Mouse (Mus musculus) MEL (cell line): ENCODE data around the gene Reep1. TPM values are rescaled to one million over a fixed set of nuclear protein-coding genes. Genes with fewer than 3 reads are reported as not detected.

Source experiments
- DNase-seq: peaks from one replicate; pipeline ENCODE4 v3.0.0; 2011; ENCODE audit warnings: low read depth, low spot score
- H3K27ac ChIP-seq: 2 replicates; pipeline ENCODE4 v1.5.1; 2012; ENCODE audit warnings: low read depth, mild to moderate bottlenecking, control low read depth, low read length, moderate library complexity; ENCODE audit not compliant: control insufficient read depth
- H3K27me3 ChIP-seq, 2 experiments: fragments of 150-350 bp in 1 of 2; sonication (generic) in 1 of 2; 2 replicates each; pipeline ENCODE4 v1.6.1; 2012; ENCODE audit warnings: low read length in 2 of 2, mild to moderate bottlenecking in 2 of 2, improper control_type of control experiment in 1 of 2, moderate library complexity in 1 of 2; ENCODE audit not compliant: insufficient read depth in 2 of 2, control insufficient read depth in 1 of 2
- H3K36me3 ChIP-seq, 2 experiments: 2 replicates each; pipeline ENCODE4 v1.6.1; 2012 to 2014; ENCODE audit warnings: low read length in 2 of 2, improper control_type of control experiment in 1 of 2, inconsistent platforms in 1 of 2, mild to moderate bottlenecking in 1 of 2; ENCODE audit not compliant: insufficient read depth in 2 of 2, control insufficient read depth in 1 of 2
- H3K4me1 ChIP-seq, 2 experiments: fragments of 150-350 bp in 1 of 2; sonication (generic) in 1 of 2; 2 replicates each; pipeline ENCODE4 v1.6.1; 2012; ENCODE audit warnings: low read length in 2 of 2, improper control_type of control experiment in 1 of 2, mild to moderate bottlenecking in 1 of 2; ENCODE audit not compliant: insufficient read depth in 2 of 2, control insufficient read depth in 1 of 2
- H3K4me3 ChIP-seq, 2 experiments: fragments of 150-350 bp in 1 of 2; sonication (generic) in 1 of 2; 2 replicates each; pipeline ENCODE4 v1.5.1; 2012; ENCODE audit warnings: low read depth in 2 of 2, low read length in 2 of 2, mild to moderate bottlenecking in 2 of 2, moderate library complexity in 2 of 2, control low read depth in 1 of 2, improper control_type of control experiment in 1 of 2; ENCODE audit not compliant: control insufficient read depth in 1 of 2, insufficient read depth in 1 of 2
- H3K79me2 ChIP-seq: 2 replicates; pipeline ENCODE4 v1.6.1; 2012; ENCODE audit warnings: mild to moderate bottlenecking, low read length, moderate library complexity; ENCODE audit not compliant: control insufficient read depth, poor library complexity, insufficient read depth
- H3K9ac ChIP-seq: 2 replicates; pipeline ENCODE4 v1.6.1; 2012; ENCODE audit warnings: low read depth, mild to moderate bottlenecking, control low read depth, low read length, moderate library complexity; ENCODE audit not compliant: control insufficient read depth, poor library complexity, severe bottlenecking
- H3K9me3 ChIP-seq: fragments of 150-350 bp; sonication (generic); replicated peaks from 2 replicates; pipeline ENCODE4 v1.6.1; 2012; ENCODE audit warnings: mild to moderate bottlenecking, low read length, improper control_type of control experiment, moderate library complexity; ENCODE audit not compliant: insufficient read depth
- BHLHE40 ChIP-seq: IDR thresholded peaks from 2 replicates; pipeline ENCODE4 v1.6.1; 2012; ENCODE audit warnings: low read depth, mild to moderate bottlenecking, inconsistent platforms, low read length, improper control_type of control experiment, borderline replicate concordance
- CTCF ChIP-seq, 3 experiments: IDR thresholded peaks in 2 of 3; conservative IDR thresholded peaks in 1 of 3; 2 replicates each; pipeline ENCODE4 v1.5.1; 2011 to 2012; ENCODE audit warnings: low read length in 3 of 3, low read depth in 2 of 3, mild to moderate bottlenecking in 2 of 3, improper control_type of control experiment in 1 of 3, inconsistent platforms in 1 of 3, mixed read lengths in 1 of 3, moderate library complexity in 1 of 3; ENCODE audit not compliant: control insufficient read depth in 1 of 3, insufficient read depth in 1 of 3, poor library complexity in 1 of 3, severe bottlenecking in 1 of 3
- ETS1 ChIP-seq: IDR thresholded peaks from 2 replicates; pipeline ENCODE4 v1.6.1; 2012; ENCODE audit warnings: low read depth, mild to moderate bottlenecking, inconsistent platforms, low read length, improper control_type of control experiment, moderate library complexity
- HCFC1 ChIP-seq: IDR thresholded peaks from 2 replicates; pipeline ENCODE4 v1.6.1; 2012; ENCODE audit warnings: low read depth, mild to moderate bottlenecking, inconsistent platforms, low read length, improper control_type of control experiment, moderate library complexity
- JUND ChIP-seq: IDR thresholded peaks from 2 replicates; pipeline ENCODE4 v1.6.1; 2011; ENCODE audit warnings: low read depth, mild to moderate bottlenecking, improper control_type of control experiment, low read length
- MAZ ChIP-seq: IDR thresholded peaks from 2 replicates; pipeline ENCODE4 v1.6.1; 2012; ENCODE audit warnings: low read depth, mild to moderate bottlenecking, inconsistent platforms, low read length, improper control_type of control experiment
- MYB ChIP-seq: IDR thresholded peaks from 2 replicates; pipeline ENCODE4 v1.6.1; 2011; ENCODE audit warnings: mild to moderate bottlenecking, low read depth, low read length, improper control_type of control experiment
- MYC ChIP-seq: IDR thresholded peaks from 2 replicates; pipeline ENCODE4 v1.6.1; 2011; ENCODE audit warnings: low read depth, mild to moderate bottlenecking, low read length, improper control_type of control experiment, moderate library complexity
- NELFE ChIP-seq: IDR thresholded peaks from 2 replicates; pipeline ENCODE4 v1.6.1; 2011; ENCODE audit warnings: low read depth, low read length, improper control_type of control experiment
- RAD21 ChIP-seq: IDR thresholded peaks from 2 replicates; pipeline ENCODE4 v1.6.1; 2011; ENCODE audit warnings: mild to moderate bottlenecking, low read depth, low read length, improper control_type of control experiment
- TCF12 ChIP-seq: IDR thresholded peaks from 2 replicates; pipeline ENCODE4 v1.6.1; 2014; ENCODE audit warnings: low read depth, mild to moderate bottlenecking, inconsistent platforms, low read length, improper control_type of control experiment, moderate library complexity
- UBTF ChIP-seq: IDR thresholded peaks from 2 replicates; pipeline ENCODE4 v1.6.1; 2012; ENCODE audit warnings: low read depth, mild to moderate bottlenecking, inconsistent platforms, low read length, improper control_type of control experiment, moderate library complexity, borderline replicate concordance; ENCODE audit not compliant: insufficient read depth
- ZC3H11A ChIP-seq: IDR thresholded peaks from 2 replicates; pipeline ENCODE4 v1.6.1; 2012; ENCODE audit warnings: low read depth, mild to moderate bottlenecking, inconsistent platforms, low read length, improper control_type of control experiment
- ZNF384 ChIP-seq: IDR thresholded peaks from 2 replicates; pipeline ENCODE4 v1.6.1; 2012; ENCODE audit warnings: low read depth, mild to moderate bottlenecking, inconsistent platforms, low read length, improper control_type of control experiment
- polyA plus RNA-seq, 2 experiments: library from polyadenylated mRNA; stranded (reverse) in 1 of 2; unstranded in 1 of 2; fragments of >175 nt in 1 of 2; fragments of >200 nt in 1 of 2; gene quantifications; 2 replicates each; pipeline versions ENCODE4 v1.2.1 to v1.2.4; 2012; ENCODE audit warnings: low replicate concordance in 2 of 2, low read depth in 1 of 2; ENCODE audit not compliant: insufficient read length in 2 of 2, insufficient read depth in 1 of 2, missing spikeins in 1 of 2
- total RNA-seq: library from RNA; depleted of rRNA; stranded (reverse); fragments of 300-350 nt; gene quantifications from 2 replicates; pipeline ENCODE4 v1.2.3, GENCODE M21; 2012

Reep1 gene
- total and polyA plus RNA-seq, 3 experiments, result 0.12 to 0.36 TPM; not detected in 1

GRCm38 (mm10) chr6:71695599-71695998, 11.8 kb upstream of the Reep1 start:
- no peak for TF ChIP-seq ZC3H11A
- no peak for TF ChIP-seq TCF12
- TF ChIP-seq MYC, result no peak
- TF ChIP-seq UBTF, result no peak
- no peak for TF ChIP-seq ZNF384
- TF ChIP-seq HCFC1, result no peak
- TF ChIP-seq CTCF (IDR thresholded peaks at IDR 0.05 in 2 of 3, conservative IDR thresholded peaks at IDR 0.05 in 1 of 3; ENCODE audit: control insufficient read depth in 1 of 3, insufficient read depth in 1 of 3, low read depth in 2 of 3, low read length in 3 of 3, poor library complexity in 1 of 3, severe bottlenecking in 1 of 3), result no peak
- no peak for TF ChIP-seq NELFE
- TF ChIP-seq BHLHE40, result no peak
- Histone ChIP-seq H3K79me2 (no peaks in the 10 kb centered on the region), H3K9me3 (no peaks in the 10 kb centered on the region), H3K4me1 (no peaks in the 10 kb centered on the region), H3K27ac (no peak overlapping the region), H3K36me3 (no peaks in the 10 kb centered on the region), H3K27me3 (peaks cover 0 to 4% of the 10 kb centered on the region in 2 experiments; a peak in 2 of 4 replicates), H3K4me3 (no peak overlapping the region), H3K9ac (no peak overlapping the region)
- no peak for DNase-seq

- TF ChIP-seq MAZ, result no peak
- no peak for TF ChIP-seq MYB
- TF ChIP-seq JUND, result no peak
- no peak for TF ChIP-seq ETS1
- no peak for TF ChIP-seq ZNF384
- TF ChIP-seq, all 39 proteins: peak for 0
Measured at GRCm38 (mm10) chr6:71706871-71707270, 490 bp upstream of the Reep1 start.

DNA sequence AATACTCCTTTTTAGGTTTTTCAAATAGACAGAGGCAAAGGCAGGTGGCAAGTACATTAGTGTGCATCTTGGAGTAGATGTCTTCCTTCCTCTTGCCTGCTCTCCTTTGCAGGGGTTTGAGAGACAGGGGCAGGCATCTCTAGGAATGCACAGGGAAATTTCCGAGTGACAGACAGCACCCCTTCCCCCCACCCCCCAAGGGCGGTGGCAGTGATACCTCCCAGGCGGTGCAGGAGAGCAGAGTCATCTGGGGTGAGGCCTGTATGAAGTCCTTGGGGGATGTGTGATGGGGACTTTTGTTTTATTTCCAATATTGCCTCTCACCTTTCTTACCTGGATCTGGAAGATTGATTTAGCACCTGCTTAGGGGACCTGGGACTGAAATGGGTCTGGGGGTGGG, 1.2 kb downstream of the Reep1 start:
- no peak overlapping the region for H3K4me3 ChIP-seq
- no peak overlapping the region for H3K9ac ChIP-seq

More at GRCm38 (mm10) chr6:71706871-71707270, 490 bp upstream of the Reep1 start:
- Histone ChIP-seq H3K9me3 (no peaks in the 10 kb centered on the region), H3K36me3 (no peaks in the 10 kb centered on the region), H3K27ac (no peak overlapping the region), H3K4me3 (no peak overlapping the region), H3K4me1 (no peaks in the 10 kb centered on the region), H3K27me3 (peaks cover 1 to 2% of the 10 kb centered on the region in 2 experiments; a peak in 2 of 4 replicates), H3K9ac (no peak overlapping the region), H3K79me2 (no peaks in the 10 kb centered on the region)
- DNase-seq, result no peak

More for the DNA sequence above, 1.2 kb downstream of the Reep1 start:
- no peak for DNase-seq
- H3K79me2 ChIP-seq, result no peaks in the 10 kb centered on the region
- H3K4me1 ChIP-seq, result no peaks in the 10 kb centered on the region
- TF ChIP-seq JUND, result no peak
- TF ChIP-seq RAD21, result no peak
- TF ChIP-seq, all 39 proteins: peak for 0
- H3K27ac ChIP-seq, result no peak overlapping the region
- peaks cover 1 to 5% of the 10 kb centered on the region in 2 experiments; a peak in 3 of 4 replicates for H3K27me3 ChIP-seq
- H3K36me3 ChIP-seq, result no peaks in the 10 kb centered on the region
- no peaks in the 10 kb centered on the region for H3K9me3 ChIP-seq
